Mouse (Mus musculus) liver, embryonic 14.5 days (tissue): ENCODE measurements at regions not wholly inside any gene's neighbourhood (a gene's known extent, or its start where the extent isn't known, plus 50 kb on each side); places are given as distances from the start of the nearest gene placed in this dataset.
A peak's percentile ranks its signal among the peaks of the same experiment; 100 is the strongest.
"Not testable (repeated sequence)": the region's sequence is repeated elsewhere in the genome, so short reads cannot be mapped to it uniquely, and the experiment has no call there.

Experiments
- ATAC-seq: fragments of 200-750 bp; cut with Nextera tagmentation; 2 replicates; pipeline ENCODE4 v1.8.0; 2017; ENCODE audit warnings: moderate number of reproducible peaks, mild to moderate bottlenecking, moderate library complexity; ENCODE audit not compliant: insufficient read depth
- DNase-seq, 3 experiments: peaks; one replicate each; pipeline ENCODE4 v3.0.0-alpha.2; 2012 to 2013; ENCODE audit warnings: low read depth in 3 of 3, low spot score in 3 of 3
- H3K27ac ChIP-seq: fragments of 300-500 bp; sonication (generic); 2 replicates; pipeline ENCODE4 v1.5.1; 2014; ENCODE audit warnings: moderate library complexity, mild to moderate bottlenecking, control low read depth, inconsistent platforms
- H3K27me3 ChIP-seq: fragments of 300-500 bp; sonication (generic); 2 replicates; pipeline ENCODE4 v1.6.1; 2014; ENCODE audit warnings: mild to moderate bottlenecking, low read length, moderate library complexity; ENCODE audit not compliant: control insufficient read depth, insufficient read depth
- H3K36me3 ChIP-seq: fragments of 300-500 bp; sonication (generic); replicated peaks from 2 replicates; pipeline ENCODE4 v1.6.1; 2014; ENCODE audit warnings: low read depth; ENCODE audit not compliant: control insufficient read depth, insufficient read depth
- H3K4me1 ChIP-seq, 2 experiments: fragments of 200-500 bp in 1 of 2; fragments of 300-500 bp in 1 of 2; sonication (generic) in 1 of 2; replicated peaks; 2 replicates each; pipeline ENCODE4 v1.6.1; 2012 to 2014; ENCODE audit warnings: antibody characterized with exemption in 1 of 2, inconsistent platforms in 1 of 2, low read length in 1 of 2; ENCODE audit not compliant: control insufficient read depth in 2 of 2, insufficient read depth in 2 of 2
- H3K4me2 ChIP-seq: fragments of 300-500 bp; sonication (generic); 2 replicates; pipeline ENCODE4 v1.6.1; 2014; ENCODE audit warnings: low read depth, mild to moderate bottlenecking, control low read depth, moderate library complexity
- H3K4me3 ChIP-seq, 2 experiments: fragments of 200-500 bp in 1 of 2; fragments of 300-500 bp in 1 of 2; sonication (generic) in 1 of 2; 2 replicates each; pipeline ENCODE4 v1.5.1; 2012 to 2014; ENCODE audit warnings: low read depth in 2 of 2, low read length in 2 of 2, mild to moderate bottlenecking in 2 of 2, control low read depth in 1 of 2, inconsistent platforms in 1 of 2, moderate library complexity in 1 of 2; ENCODE audit not compliant: insufficient read depth in 1 of 2
- H3K9ac ChIP-seq: fragments of 300-500 bp; sonication (generic); replicated peaks from 2 replicates; pipeline ENCODE4 v1.6.1; 2014; ENCODE audit warnings: mild to moderate bottlenecking, control low read depth, moderate library complexity
- H3K9me3 ChIP-seq: fragments of 300-500 bp; sonication (generic); 2 replicates; pipeline ENCODE4 v1.6.1; 2016; ENCODE audit warnings: low read length, mixed read lengths; ENCODE audit not compliant: control insufficient read depth
- CTCF ChIP-seq: IDR thresholded peaks from 2 replicates; pipeline ENCODE4 v1.5.1; 2016; ENCODE audit warnings: antibody characterized with exemption, low read depth, control low read depth
- EP300 ChIP-seq: IDR thresholded peaks from 2 replicates; pipeline ENCODE4 v1.6.1; 2016; ENCODE audit warnings: antibody characterized with exemption, low read depth
- WGBS: fragments of 180-500 bp; shearing (Covaris S2); extraction: QIAGEN DNeasy Blood & Tissue Kit; methylation state at CpG from one replicate; pipeline ENCODE4 v1.1.7; 2014; ENCODE audit not compliant: insufficient replicate concordance; 5-methylcytosine and 5-hydroxymethylcytosine counted together

DNA sequence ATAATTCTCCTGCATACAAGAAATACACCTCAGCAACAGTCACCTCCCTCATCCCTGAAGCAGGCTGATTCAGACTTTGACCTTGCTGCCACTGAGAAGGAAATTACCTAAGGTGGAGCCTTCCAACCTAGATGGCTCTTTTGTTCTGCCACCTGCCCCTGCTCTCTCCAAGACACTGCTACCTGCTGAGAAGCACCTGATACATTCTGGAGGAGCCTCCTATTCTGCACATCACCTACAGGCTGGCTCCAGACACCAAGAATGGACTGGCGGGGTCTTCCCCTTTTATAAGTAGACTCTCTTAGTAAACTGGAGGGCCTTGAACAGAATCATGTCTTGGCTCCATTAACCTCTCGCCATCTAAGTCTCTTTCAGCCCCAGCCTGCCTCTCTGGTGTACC lies 1149.5 kb upstream of the 2610301B20Rik start:
- not testable (repeated sequence) for ATAC-seq

DNA sequence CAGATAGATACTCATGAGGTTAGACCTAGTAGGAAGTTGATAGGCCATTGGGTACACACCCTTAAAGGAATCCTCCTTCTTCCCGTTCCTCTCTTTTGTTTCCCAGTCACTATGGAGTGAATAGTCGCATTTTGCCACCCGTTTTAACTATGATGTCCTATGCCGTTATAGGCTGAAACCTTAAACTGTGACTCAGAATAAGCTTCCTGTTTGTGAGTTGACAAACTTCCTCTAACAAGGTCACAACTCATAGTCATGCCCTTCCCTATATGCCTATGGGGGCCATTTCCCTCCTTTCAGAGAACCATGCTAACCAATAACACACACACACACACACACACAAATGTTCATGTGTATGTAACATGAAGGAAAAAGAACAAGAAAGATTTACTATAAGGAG lies 1136.6 kb upstream of the 2610301B20Rik start:
- no peaks in the 10 kb centered on the region for H3K4me1 ChIP-seq
- H3K9me3 ChIP-seq = no peaks in the 10 kb centered on the region
- H3K4me2 ChIP-seq = no peak overlapping the region
- 40% methylated on average over 4 of the region's 4 CpGs for WGBS
- no peak for ATAC-seq
- H3K27me3 ChIP-seq = no peaks in the 10 kb centered on the region
- no peak for DNase-seq
- H3K4me3 ChIP-seq = no peak overlapping the region
- H3K36me3 ChIP-seq = no peaks in the 10 kb centered on the region
- H3K27ac ChIP-seq = no peak overlapping the region
- no peak overlapping the region for H3K9ac ChIP-seq
- no peak for TF ChIP-seq CTCF
- TF ChIP-seq EP300 = no peak

More for the DNA sequence above, 1149.5 kb upstream of the 2610301B20Rik start:
- 59% methylated on average over 2 of the region's 2 CpGs for WGBS
- H3K27me3 ChIP-seq, DNase-seq, H3K27ac ChIP-seq, H3K4me1 ChIP-seq, H3K36me3 ChIP-seq, H3K4me2 ChIP-seq, H3K9ac ChIP-seq, H3K4me3 ChIP-seq, H3K9me3 ChIP-seq: not testable (repeated sequence)

DNA sequence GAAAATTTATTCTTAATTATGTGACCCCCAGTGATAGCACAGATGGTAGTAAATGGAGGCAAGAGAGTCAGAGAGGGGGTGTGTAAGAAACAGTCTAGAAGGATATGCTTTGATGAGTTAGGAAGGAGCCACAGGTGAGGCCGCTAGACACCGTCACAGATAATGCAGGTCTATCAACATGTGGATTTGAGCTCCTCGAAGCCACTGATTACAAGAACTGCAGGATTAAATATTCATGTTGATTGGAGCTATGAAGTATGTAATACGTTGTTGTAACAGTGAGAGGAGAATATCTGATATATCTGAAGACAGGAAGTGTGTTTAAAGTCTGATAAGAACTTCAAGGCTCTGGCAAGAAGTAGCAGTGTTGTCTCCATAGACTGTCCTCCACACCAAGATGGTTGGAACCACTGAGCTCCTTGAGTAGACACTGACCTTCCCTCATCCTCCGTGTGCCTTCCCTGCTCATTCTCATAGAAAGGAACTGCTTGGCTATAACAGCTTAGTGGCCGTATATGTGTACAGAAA lies 1126.8 kb upstream of the 2610301B20Rik start:
- Histone ChIP-seq H3K36me3 (no peaks in the 10 kb centered on the region), H3K4me1 (peaks cover 11 to 14% of the 10 kb centered on the region in 2 experiments), H3K27me3 (no peaks in the 10 kb centered on the region), H3K27ac (no peak overlapping the region), H3K4me3 (no peak overlapping the region), H3K4me2 (0 out of 2 replicates have a peak overlapping the region, but pooled peaks have one; percentile 4), H3K9me3 (no peaks in the 10 kb centered on the region), H3K9ac (no peak overlapping the region)
- peak; percentile 79 for ATAC-seq
- no peak for TF ChIP-seq CTCF
- peak; percentile 54 for TF ChIP-seq EP300
- peak in 2 of 3 experiments; percentile 11 to 22 for DNase-seq
- 14% methylated on average over 6 of the region's 6 CpGs for WGBS

DNA sequence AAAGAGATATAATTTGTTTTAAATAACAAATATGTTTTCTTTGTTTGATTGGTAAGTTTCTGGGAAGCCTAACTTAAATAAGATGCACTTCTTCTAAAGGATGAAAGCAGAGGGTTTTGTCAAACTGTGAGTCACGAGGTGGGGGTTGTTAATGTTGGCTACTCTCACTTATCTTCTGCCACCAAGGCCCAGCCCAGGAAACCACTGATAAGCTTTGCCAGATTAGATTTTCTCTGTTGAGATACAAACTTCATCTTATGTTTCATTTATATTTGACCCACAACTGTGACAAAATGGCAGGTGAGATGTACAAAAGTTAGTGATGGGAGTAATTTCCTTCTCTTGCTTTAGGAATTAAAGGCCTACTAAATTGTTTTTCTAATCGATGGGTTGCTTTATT lies 1126.2 kb upstream of the 2610301B20Rik start:
- Histone ChIP-seq H3K27ac (no peak overlapping the region), H3K9me3 (no peaks in the 10 kb centered on the region), H3K4me2 (no peak overlapping the region), H3K27me3 (no peaks in the 10 kb centered on the region), H3K4me3 (no peak overlapping the region), H3K36me3 (no peaks in the 10 kb centered on the region), H3K4me1 (peaks cover 11 to 14% of the 10 kb centered on the region in 2 experiments), H3K9ac (no peak overlapping the region)
- no peak for ATAC-seq
- no peak for DNase-seq
- TF ChIP-seq EP300 (peak; percentile 31; the same call in 1 of the 2 replicates), CTCF (no peak)
- WGBS = 26% methylated on average over 2 of the region's 2 CpGs

DNA sequence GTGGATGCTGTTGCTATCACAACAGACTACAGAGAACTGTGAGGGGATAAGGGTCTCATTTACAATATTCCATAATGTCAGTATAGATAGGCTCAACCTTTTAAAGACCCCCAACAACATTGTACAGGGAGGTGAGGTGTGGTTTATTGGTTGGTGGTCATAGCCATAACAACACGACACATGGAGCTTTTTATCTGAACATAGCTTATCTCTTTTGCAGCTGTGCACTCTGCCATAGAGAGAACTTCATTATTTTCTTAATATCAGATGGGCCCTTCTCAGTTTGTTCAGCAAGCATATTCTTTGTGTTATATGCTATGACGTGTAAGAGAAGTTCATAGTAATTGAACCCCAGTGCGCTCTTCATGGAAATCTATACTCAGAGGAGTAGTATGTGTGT lies 1124.4 kb upstream of the 2610301B20Rik start:
- Histone ChIP-seq H3K4me1 (peaks cover 11 to 14% of the 10 kb centered on the region in 2 experiments), H3K4me2 (no peak overlapping the region), H3K9me3 (no peaks in the 10 kb centered on the region), H3K36me3 (no peaks in the 10 kb centered on the region), H3K27ac (no peak overlapping the region), H3K27me3 (no peaks in the 10 kb centered on the region), H3K4me3 (no peak overlapping the region), H3K9ac (no peak overlapping the region)
- TF ChIP-seq CTCF (no peak), EP300 (no peak)
- DNase-seq = no peak
- peak; percentile 48; the same call in 1 of the 2 replicates for ATAC-seq
- 45% methylated on average over 3 of the region's 3 CpGs for WGBS
